Mouse (Mus musculus) testis, adult 10 weeks (tissue): Measurements from ENCODE around the gene Hip1. TPM values are rescaled to one million over a fixed set of nuclear protein-coding genes. Genes with fewer than 3 reads are reported as not detected.

ENCODE experiments used
- polyA plus RNA-seq: library from polyadenylated mRNA; stranded (reverse); fragments of 350-450 nt; fragmentation: Illumina TruSeq; extraction: RNeasy Lipid Tissue Mini Kit (QIAGEN cat#74804); gene quantifications from one replicate; pipeline ENCODE4 v1.2.3, GENCODE M21; 2014; ENCODE audit warnings: low read depth, low replicate concordance

The Hip1 gene
- polyA plus RNA-seq, result 7.3 TPM

GRCm38 (mm10) chr5:135544865-135545797 lies at the start of gene Hip1:
Hip1 (minus strand) TSS chr5:135545120.

GRCm38 (mm10) chr5:135573006-135573405 lies 28.1 kb upstream of the Hip1 start, which contains the start of gene Ccl24:
Ccl24 (minus strand) TSS chr5:135573049.

DNA sequence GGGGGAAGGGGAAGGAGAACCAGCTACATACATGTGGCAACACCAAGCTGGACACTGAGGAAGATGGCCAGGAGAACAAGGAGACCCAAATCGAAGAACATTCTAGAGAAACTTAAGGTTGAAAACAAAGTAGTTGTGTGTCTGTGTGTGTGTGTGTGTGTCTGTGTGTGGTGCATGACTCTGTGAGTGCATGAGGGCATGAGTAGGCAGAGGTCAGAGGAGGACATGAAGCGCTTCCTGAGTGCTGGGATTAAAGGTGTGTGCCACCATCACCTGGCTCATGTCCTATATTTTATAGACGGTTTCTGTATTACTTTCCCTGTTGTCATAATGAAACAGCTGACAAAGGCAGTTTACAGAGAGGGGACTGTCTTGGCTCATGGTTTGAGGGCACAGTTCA lies 18.5 kb upstream of the Hip1 start, which contains the start of gene Ccl26:
Ccl26 (minus strand) TSS at position 101 of the 400 bp plus-strand sequence.

GRCm38 (mm10) chr5:135394004-135394823 lies 150.7 kb downstream of the Hip1 start, which contains the start of gene Pom121:
Pom121 (minus strand) TSS chr5:135394546.

DNA sequence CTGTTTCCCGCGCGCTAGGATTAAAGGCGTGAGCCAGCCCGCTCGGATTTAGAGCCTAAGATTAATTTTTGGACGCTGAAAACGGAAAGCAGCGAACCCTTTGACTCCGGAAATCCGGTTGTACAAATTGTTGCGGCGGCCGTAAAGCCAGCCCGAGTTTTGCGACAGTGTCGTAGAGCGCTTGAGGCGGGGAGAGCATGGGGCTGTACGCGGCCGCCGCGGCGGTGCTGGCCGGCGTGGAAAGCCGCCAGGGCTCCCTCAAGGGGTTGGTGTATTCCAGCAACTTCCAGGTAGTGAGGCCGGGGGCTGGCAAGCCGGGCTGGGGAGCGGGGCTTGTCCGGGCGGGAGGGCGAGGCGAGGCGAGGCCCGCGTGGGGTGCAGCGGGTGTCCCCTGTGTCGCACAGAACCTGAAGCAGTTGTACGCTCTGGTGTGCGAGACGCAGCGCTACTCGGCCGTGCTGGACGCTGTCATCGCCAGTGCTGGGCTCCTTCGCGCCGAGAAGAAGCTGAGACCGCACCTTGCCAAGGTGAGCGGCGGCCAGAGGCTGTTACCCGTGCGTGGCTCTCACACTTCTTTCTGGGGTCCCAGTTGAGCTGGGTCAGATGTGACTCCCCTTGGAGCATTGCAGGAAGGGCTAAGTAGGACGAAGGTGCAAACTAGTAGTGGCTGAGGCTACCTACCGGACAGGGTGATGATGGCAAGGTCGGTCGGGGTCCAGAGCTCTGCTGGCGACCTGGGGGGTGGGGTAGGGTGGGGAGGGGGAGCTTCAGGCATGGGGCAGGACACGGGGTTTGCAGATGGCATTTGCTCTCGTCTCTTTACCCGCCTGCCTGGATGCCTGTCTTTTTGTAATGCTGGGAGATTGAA lies 174.9 kb downstream of the Hip1 start, which contains the start of gene Nsun5:
Nsun5 (plus strand) TSS at position 167 of the 868 bp plus-strand sequence.

Other genes with a start within 250 kb of the Hip1 start
- gene Fkbp6, start 195.1 kb downstream of the Hip1 start, polyA plus RNA-seq, result 8.4 TPM
- not detected for gene Trim50, start 191.8 kb downstream of the Hip1 start, polyA plus RNA-seq
- 1.9 TPM for gene Nsun5, start 175.2 kb downstream of the Hip1 start, polyA plus RNA-seq
- gene Pom121, start 150.6 kb downstream of the Hip1 start, polyA plus RNA-seq, result 8.2 TPM
- gene Ccl26, start 18.4 kb upstream of the Hip1 start, polyA plus RNA-seq, result not detected
- gene Ccl24, start 27.9 kb upstream of the Hip1 start, polyA plus RNA-seq, result 0.27 TPM
- gene Rhbdd2, start 87.5 kb upstream of the Hip1 start, polyA plus RNA-seq, result 8.4 TPM
- 6.5 TPM for gene Por, start 124.9 kb upstream of the Hip1 start, polyA plus RNA-seq
- 22.3 TPM for gene Tmem120a, start 199.3 kb upstream of the Hip1 start, polyA plus RNA-seq
- gene Styxl1, start 233.3 kb upstream of the Hip1 start, polyA plus RNA-seq, result 84.2 TPM
- gene Mdh2, start 233.4 kb upstream of the Hip1 start, polyA plus RNA-seq, result 7.6 TPM